Mouse (Mus musculus) embryonic facial prominence, embryonic 11.5 days (tissue): Measurements from ENCODE around the gene Clstn2. TPM values are rescaled to one million over a fixed set of nuclear protein-coding genes. Genes with fewer than 3 reads are reported as not detected.

ENCODE experiments used
- ATAC-seq: fragments of 200-750 bp; cut with Nextera tagmentation; replicated peaks from 2 replicates; pipeline ENCODE4 v1.8.0; 2017; ENCODE audit warnings: low read depth; ENCODE audit not compliant: insufficient number of reproducible peaks, low FRiP score, low TSS enrichment
- DNase-seq: peaks from one replicate; pipeline ENCODE4 v3.0.0-alpha.2; 2015; ENCODE audit warnings: low spot score
- H3K27ac ChIP-seq: fragments of 300-500 bp; sonication (generic); replicated peaks from 2 replicates; pipeline ENCODE4 v1.5.1; 2014; ENCODE audit warnings: mild to moderate bottlenecking, low read depth, low read length, control low read depth
- H3K27me3 ChIP-seq: fragments of 300-500 bp; sonication (generic); 2 replicates; pipeline ENCODE4 v1.6.1; 2014; ENCODE audit warnings: mild to moderate bottlenecking, low read length, moderate library complexity, mixed read lengths; ENCODE audit not compliant: control insufficient read depth, insufficient read depth
- H3K36me3 ChIP-seq: fragments of 300-500 bp; sonication (generic); replicated peaks from 2 replicates; pipeline ENCODE4 v1.6.1; 2014; ENCODE audit warnings: low read depth, mild to moderate bottlenecking, low read length, moderate library complexity, mixed read lengths; ENCODE audit not compliant: control insufficient read depth, insufficient read depth
- H3K4me1 ChIP-seq: fragments of 300-500 bp; sonication (generic); 2 replicates; pipeline ENCODE4 v1.6.1; 2014; ENCODE audit warnings: low read length, mixed read lengths; ENCODE audit not compliant: control insufficient read depth, insufficient read depth
- H3K4me2 ChIP-seq: fragments of 300-500 bp; sonication (generic); 2 replicates; pipeline ENCODE4 v1.6.1; 2014; ENCODE audit warnings: low read depth, mild to moderate bottlenecking, control low read depth, low read length, moderate library complexity
- H3K4me3 ChIP-seq: fragments of 300-500 bp; sonication (generic); 2 replicates; pipeline ENCODE4 v1.5.1; 2014; ENCODE audit warnings: low read depth, low read length, control low read depth
- H3K9ac ChIP-seq: fragments of 300-500 bp; sonication (generic); replicated peaks from 2 replicates; pipeline ENCODE4 v1.6.1; 2014; ENCODE audit warnings: mild to moderate bottlenecking, control low read depth, low read length
- H3K9me3 ChIP-seq: fragments of 300-500 bp; sonication (generic); replicated peaks from 2 replicates; pipeline ENCODE4 v1.6.1; 2016; ENCODE audit warnings: mild to moderate bottlenecking, low read length, inconsistent platforms, mixed read lengths; ENCODE audit not compliant: control insufficient read depth
- WGBS: fragments of 180-500 bp; shearing (Covaris S2); extraction: QIAGEN DNeasy Blood & Tissue Kit; methylation state at CpG from one replicate; pipeline ENCODE4 v1.1.7; 2014; 5-methylcytosine and 5-hydroxymethylcytosine counted together
- polyA plus RNA-seq: library from polyadenylated mRNA; unstranded; fragments of >200 nt; fragmentation: Nextera tagmentation; extraction: Ambion mirVana; gene quantifications from 2 replicates; pipeline ENCODE4 v1.2.1, GENCODE M21; 2014

Gene Clstn2
- polyA plus RNA-seq, 1 experiment from 2014 or later = 0.84 TPM

DNA sequence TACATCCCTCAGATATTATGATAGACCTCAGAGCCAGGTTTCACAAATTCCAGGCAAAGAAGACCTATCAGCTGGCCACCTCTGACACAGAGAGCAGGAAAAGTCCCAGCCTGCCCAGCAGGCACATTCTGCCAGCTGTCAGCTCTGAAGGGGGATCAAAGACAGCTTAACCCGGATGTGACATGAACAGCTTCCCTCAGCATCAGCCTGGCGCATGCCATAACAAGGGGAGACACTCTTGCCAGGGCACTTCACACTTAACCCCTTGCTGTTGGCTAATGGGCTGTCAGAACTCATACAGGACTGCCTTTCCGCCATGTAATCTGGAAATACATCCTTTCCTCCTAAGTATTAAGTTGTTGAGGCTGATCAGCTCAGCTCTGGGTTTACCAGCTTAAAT, 403.8 kb downstream of the Clstn2 start:
- Histone ChIP-seq H3K27ac (no peak overlapping the region), H3K9ac (no peak overlapping the region), H3K4me3 (no peak overlapping the region), H3K36me3 (no peaks in the 10 kb centered on the region), H3K4me2 (no peak overlapping the region), H3K4me1 (no peaks in the 10 kb centered on the region), H3K27me3 (no peaks in the 10 kb centered on the region), H3K9me3 (no peaks in the 10 kb centered on the region)
- ATAC-seq (no peak), DNase-seq (no peak)
- WGBS = 34% methylated on average over 3 of the region's 3 CpGs

GRCm38 (mm10) chr9:97628361-97628908, 404.5 kb downstream of the Clstn2 start:
- Histone ChIP-seq H3K27ac (no peak overlapping the region), H3K27me3 (no peaks in the 10 kb centered on the region), H3K9me3 (no peaks in the 10 kb centered on the region), H3K4me3 (no peak overlapping the region), H3K4me1 (no peaks in the 10 kb centered on the region), H3K4me2 (no peak overlapping the region), H3K9ac (no peak overlapping the region), H3K36me3 (no peaks in the 10 kb centered on the region)
- ATAC-seq (no peak), DNase-seq (no peak)
- WGBS = 54% methylated on average over 6 of the region's 6 CpGs

DNA sequence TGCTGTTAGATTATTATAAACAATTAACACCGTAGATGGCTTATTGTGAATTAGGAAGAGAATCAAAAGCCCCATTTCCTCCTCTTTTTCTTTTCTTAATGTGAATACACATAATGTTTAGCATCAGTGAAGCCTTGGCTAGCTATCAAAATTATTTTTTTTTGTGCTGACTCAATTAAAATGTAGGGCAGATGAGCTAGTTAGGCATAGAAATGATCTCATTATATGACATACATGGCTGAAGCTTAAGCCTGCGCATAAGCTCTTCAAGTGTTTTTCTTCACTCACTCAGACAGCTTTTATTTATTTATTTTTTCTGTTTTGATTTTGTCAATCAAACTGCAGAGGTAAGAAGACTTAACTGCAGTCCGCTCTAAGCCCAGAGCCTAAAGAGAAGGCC, 405.1 kb downstream of the Clstn2 start:
- WGBS = 84% methylated on average over 3 of the region's 3 CpGs

DNA sequence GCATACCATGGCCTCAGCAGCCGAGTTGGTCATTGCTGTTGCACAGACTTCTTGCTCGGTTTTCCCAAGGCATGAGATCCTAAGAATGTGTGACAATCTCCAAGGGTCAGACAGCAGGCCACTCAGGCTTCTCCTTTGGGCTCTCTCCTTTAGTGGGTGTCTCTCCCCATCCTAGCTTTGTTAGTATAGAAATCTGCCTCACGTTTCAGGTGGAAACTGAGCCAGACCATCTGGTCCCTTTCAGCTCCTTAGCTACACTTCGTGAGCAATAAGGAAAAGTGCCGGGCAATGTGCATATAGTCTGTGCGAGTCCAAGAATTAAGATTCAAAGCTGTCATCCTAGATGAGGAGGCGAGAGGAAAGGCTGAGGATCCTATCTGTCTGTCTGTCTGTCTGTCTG, 422.4 kb downstream of the Clstn2 start:
- DNase-seq (no peak), ATAC-seq (no peak)
- no peaks in the 10 kb centered on the region for H3K4me1 ChIP-seq
- no peak overlapping the region for H3K4me3 ChIP-seq
- no peak overlapping the region for H3K27ac ChIP-seq
- H3K9ac ChIP-seq = no peak overlapping the region
- no peaks in the 10 kb centered on the region for H3K36me3 ChIP-seq
- H3K9me3 ChIP-seq = no peaks in the 10 kb centered on the region
- 78% methylated on average over 7 of the region's 7 CpGs for WGBS
- H3K4me2 ChIP-seq = no peak overlapping the region
- H3K27me3 ChIP-seq = no peaks in the 10 kb centered on the region

More for the DNA sequence above, 405.1 kb downstream of the Clstn2 start:
- Histone ChIP-seq H3K36me3 (no peaks in the 10 kb centered on the region), H3K27ac (no peak overlapping the region), H3K4me2 (no peak overlapping the region), H3K9me3 (no peaks in the 10 kb centered on the region), H3K4me3 (no peak overlapping the region), H3K27me3 (no peaks in the 10 kb centered on the region), H3K4me1 (no peaks in the 10 kb centered on the region), H3K9ac (no peak overlapping the region)
- DNase-seq (no peak), ATAC-seq (no peak)

DNA sequence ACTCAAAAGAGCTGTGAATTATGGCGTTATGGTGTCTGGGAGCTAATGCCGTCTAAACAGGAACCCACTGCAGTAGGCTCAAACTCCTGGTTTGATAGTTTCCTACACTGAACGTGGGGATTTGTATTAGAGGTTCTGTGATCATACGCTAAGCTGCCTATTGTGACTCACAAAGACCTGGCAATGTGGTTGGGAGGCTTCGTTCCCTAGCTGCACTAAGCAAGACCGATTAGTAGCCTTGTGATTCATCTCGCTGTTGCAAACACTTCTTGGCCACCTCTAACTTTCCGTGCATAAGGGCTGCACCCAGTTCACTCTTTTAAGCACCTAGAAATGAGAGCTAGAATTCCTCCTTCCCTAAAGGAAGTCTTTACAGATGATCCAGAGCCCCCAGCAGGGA, 429.3 kb downstream of the Clstn2 start:
- H3K9ac ChIP-seq = no peak overlapping the region
- ATAC-seq = no peak
- no peak for DNase-seq
- no peaks in the 10 kb centered on the region for H3K4me1 ChIP-seq
- no peaks in the 10 kb centered on the region for H3K27me3 ChIP-seq
- no peak overlapping the region for H3K4me3 ChIP-seq
- H3K4me2 ChIP-seq = no peak overlapping the region
- 80% methylated on average over 8 of the region's 8 CpGs for WGBS
- H3K36me3 ChIP-seq = no peaks in the 10 kb centered on the region
- no peak overlapping the region for H3K27ac ChIP-seq
- H3K9me3 ChIP-seq = no peaks in the 10 kb centered on the region

DNA sequence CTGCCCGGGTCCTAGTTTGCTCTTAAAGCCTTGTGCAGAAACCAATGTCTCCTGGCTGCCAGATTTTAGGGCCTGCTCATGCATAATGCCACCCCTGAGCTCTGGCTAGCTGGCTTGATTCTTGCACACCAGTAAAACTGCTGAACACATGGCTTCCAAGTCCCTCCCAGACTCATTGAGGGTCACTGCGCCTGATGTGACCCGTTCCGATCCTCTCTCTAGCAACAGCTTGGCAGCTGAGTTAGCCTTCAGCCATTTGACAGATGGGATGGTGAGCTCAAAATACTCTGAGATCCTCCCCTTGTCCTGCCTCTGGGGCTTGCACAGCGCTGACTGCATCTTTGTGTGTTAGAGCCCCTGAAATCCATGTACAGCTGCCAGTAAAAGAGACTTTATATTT, 430.5 kb downstream of the Clstn2 start:
- Histone ChIP-seq H3K27me3 (no peaks in the 10 kb centered on the region), H3K4me2 (no peak overlapping the region), H3K9ac (no peak overlapping the region), H3K27ac (no peak overlapping the region), H3K4me3 (no peak overlapping the region), H3K4me1 (no peaks in the 10 kb centered on the region), H3K9me3 (no peaks in the 10 kb centered on the region), H3K36me3 (no peaks in the 10 kb centered on the region)
- WGBS = 53% methylated on average over 5 of the region's 5 CpGs
- ATAC-seq (no peak), DNase-seq (no peak)

DNA sequence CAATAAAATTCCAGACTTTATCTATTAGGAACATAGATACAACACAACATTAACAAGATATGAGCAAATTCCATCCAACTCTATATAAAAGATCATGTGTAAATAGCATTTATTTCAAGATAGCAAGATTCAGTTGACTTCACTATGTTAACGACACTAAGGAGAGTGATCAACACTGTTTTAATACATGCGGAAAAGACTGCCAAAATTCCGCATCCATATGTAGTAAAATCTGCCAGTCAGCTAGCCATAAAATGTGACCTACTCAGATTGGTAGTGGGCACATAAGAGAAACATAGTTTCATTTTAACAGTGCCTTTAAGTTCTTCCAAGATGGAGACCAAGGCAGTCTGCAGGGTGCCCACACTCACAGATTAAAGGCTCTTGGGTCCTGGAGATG, 434.0 kb downstream of the Clstn2 start:
- DNase-seq = no peak
- H3K4me1 ChIP-seq = no peaks in the 10 kb centered on the region
- H3K9ac ChIP-seq = no peak overlapping the region
- H3K27ac ChIP-seq = no peak overlapping the region
- H3K4me3 ChIP-seq = no peak overlapping the region
- H3K36me3 ChIP-seq = no peaks in the 10 kb centered on the region
- no peak overlapping the region for H3K4me2 ChIP-seq
- 98% methylated on average over 3 of the region's 3 CpGs for WGBS
- ATAC-seq = no peak
- no peaks in the 10 kb centered on the region for H3K9me3 ChIP-seq
- no peaks in the 10 kb centered on the region for H3K27me3 ChIP-seq

- Histone ChIP-seq H3K4me1 (no peaks in the 10 kb centered on the region), H3K9me3 (no peaks in the 10 kb centered on the region), H3K4me2 (no peak overlapping the region), H3K27ac (no peak overlapping the region), H3K27me3 (no peaks in the 10 kb centered on the region), H3K9ac (no peak overlapping the region), H3K36me3 (no peaks in the 10 kb centered on the region), H3K4me3 (no peak overlapping the region)
- 75% methylated on average over 4 of the region's 4 CpGs for WGBS
- no peak for DNase-seq
- no peak for ATAC-seq
These were observed 442.3 kb downstream of the Clstn2 start for GRCm38 (mm10) chr9:97590712-97591111.
